Mouse (Mus musculus) central nervous system, embryonic 14 days (tissue): ENCODE results near the gene Eno1. TPM values are rescaled to one million over a fixed set of nuclear protein-coding genes. Genes with fewer than 3 reads are reported as not detected.

Experiments
- polyA plus RNA-seq: library from polyadenylated mRNA; depleted of rRNA; stranded (reverse); fragments of >200 nt; gene quantifications from 2 replicates; pipeline ENCODE4 v1.2.3, GENCODE M21; 2012; rRNA removed

Eno1 gene
- polyA plus RNA-seq: 438 and 445 TPM in 2 replicates

DNA sequence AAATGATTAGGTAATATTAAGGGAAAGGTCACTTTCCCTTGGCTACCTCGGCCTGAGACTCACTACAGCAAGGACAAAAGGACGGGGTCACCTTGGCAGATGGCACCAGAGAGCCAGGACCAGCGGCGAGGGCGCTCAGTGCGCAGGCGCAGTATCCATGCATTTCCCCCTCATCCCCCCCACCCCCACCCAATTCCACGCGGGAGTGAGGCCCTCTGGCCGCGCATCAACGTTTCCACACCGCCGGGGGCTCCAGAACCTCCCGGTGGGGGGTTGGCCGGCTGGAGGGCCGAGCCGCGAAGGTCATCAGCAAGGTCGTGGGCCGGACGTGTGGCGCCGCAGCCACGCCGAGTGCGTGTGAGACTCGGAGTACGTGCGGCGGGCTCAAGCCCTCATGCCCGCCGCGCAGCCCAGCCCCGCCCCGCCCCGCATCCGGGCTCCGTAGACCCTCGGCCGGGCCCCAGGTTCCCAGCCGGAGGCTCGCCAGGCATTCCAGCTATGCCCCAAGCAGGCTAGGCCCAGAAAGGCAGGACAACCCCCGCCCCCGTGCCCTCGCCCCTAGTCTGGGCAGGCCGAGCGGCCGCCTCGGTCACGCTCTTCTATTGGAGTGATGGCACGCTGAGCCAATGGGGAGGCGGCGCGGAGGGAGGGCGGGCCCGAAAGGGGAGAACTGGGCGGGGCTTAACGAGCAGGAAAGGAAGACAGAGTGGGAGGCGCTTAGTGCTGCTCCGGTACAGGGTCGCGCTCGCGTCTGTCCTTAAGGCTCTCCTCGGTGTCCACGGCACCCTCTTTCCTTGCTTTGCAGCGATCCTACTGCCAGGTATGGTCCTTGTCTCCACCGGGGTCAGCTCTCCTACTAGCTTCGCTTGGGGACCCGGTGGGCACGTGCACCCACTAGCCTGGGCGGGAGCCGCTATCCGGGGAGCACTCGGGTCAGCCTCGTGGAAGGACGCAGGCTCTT is at the start of gene Eno1:
TSS of gene Eno1 (plus strand) at position 201 of the 961 bp plus-strand sequence.

DNA sequence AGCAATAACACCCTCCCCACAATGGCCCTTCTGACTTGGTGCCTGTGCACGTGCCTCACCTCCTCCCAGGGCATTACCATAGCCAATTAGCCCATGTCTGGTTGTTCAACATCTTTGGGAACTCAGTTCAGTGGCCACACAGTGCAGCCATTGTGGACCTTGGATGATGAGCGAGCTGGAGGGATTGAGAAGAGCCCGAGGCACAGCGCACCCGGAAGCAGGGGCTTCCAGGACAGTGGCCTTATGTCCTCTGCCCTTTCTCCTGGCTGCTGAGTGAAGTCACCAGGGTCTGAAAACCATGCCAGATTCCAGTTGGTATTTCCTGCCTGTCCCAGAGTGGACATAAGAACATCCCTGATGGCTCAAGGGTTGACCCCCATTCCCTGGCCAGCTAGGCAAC is 35.3 kb upstream of the Eno1 start, which contains the start of gene Car6:
TSS of gene Car6 (minus strand) at position 101 of the 400 bp plus-strand sequence.

DNA sequence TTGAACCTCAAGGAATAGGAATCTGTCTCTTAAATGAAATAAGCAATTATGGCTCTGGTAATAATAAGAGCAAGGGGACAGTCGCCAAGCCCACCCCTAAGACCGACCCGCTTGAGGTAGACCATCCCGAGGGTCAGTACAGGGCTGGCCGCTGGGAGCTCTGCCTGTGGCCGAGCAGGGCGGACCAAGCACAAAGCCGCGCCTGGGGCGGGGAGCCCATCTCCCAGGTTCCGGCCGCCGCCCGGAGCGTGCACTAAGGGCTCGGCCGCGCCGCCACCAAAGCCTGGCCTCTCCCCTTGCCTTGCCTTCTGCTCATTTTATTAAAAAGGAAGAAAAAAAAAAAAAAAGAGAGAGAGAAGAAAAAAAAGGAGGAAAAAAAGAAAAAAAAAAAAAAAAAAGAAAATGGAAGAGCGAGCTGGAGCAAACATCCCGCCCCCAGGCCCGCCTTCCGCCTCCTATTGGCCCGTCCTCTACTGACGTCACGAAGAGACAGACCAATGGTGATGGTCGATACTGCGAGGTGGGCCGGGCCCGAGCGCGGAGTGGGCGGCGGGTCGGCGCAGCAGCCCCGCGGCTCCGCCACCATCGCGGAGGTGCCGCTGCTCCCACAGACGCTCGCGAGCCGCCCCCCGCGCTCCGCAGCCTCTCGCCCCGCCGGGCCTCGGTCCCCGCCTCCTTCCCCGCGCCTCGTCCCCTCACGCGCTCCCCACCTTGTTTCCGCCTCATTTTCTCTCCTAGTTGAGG is 44.7 kb downstream of the Eno1 start, which contains the start of gene Rere:
TSS of gene Rere (plus strand) at position 629 of the 744 bp plus-strand sequence.

Other genes starting within 250 kb of the Eno1 start
- gene H6pd, start 227.7 kb upstream of the Eno1 start, polyA plus RNA-seq: 3.9 and 7.6 TPM in 2 replicates
- 0.63 and 1.2 TPM in 2 replicates for gene Gpr157, start 149.4 kb upstream of the Eno1 start, polyA plus RNA-seq
- gene Slc2a5, start 117.4 kb upstream of the Eno1 start, polyA plus RNA-seq: 1.8 and 2.1 TPM in 2 replicates
- gene Slc2a7, start 87.7 kb upstream of the Eno1 start, polyA plus RNA-seq: not detected in 2 replicates
- gene Car6, start 35.4 kb upstream of the Eno1 start, polyA plus RNA-seq: 0.05 and 0.31 TPM in 2 replicates
- 49.3 and 58.2 TPM in 2 replicates for gene Rere, start 44.9 kb downstream of the Eno1 start, polyA plus RNA-seq